Mouse (Mus musculus) liver, adult 2 months (tissue): ENCODE results near the gene Aqp7. TPM values are rescaled to one million over a fixed set of nuclear protein-coding genes. Genes with fewer than 3 reads are reported as not detected.

Experiments
- DNase-seq: peaks from one replicate; pipeline ENCODE4 v3.0.0-alpha.2; 2011; ENCODE audit warnings: low read depth, low spot score; ENCODE audit errors: extremely low read depth
- H3K27ac ChIP-seq: fragments of 200-500 bp; replicated peaks from 2 replicates; pipeline ENCODE4 v1.5.1; 2012; ENCODE audit warnings: low read depth, mild to moderate bottlenecking, control low read depth, inconsistent platforms, low read length; ENCODE audit not compliant: insufficient read depth
- H3K27me3 ChIP-seq: fragments of 200-500 bp; 2 replicates; pipeline ENCODE4 v1.6.1; 2012; ENCODE audit warnings: mild to moderate bottlenecking, moderate library complexity, low read length, inconsistent platforms; ENCODE audit not compliant: control insufficient read depth, insufficient read depth
- H3K36me3 ChIP-seq: fragments of 200-500 bp; 2 replicates; pipeline ENCODE4 v1.6.1; 2012; ENCODE audit warnings: low read length, inconsistent platforms; ENCODE audit not compliant: control insufficient read depth, insufficient read depth
- H3K4me1 ChIP-seq: fragments of 200-500 bp; 2 replicates; pipeline ENCODE4 v1.6.1; 2011; ENCODE audit warnings: low read length; ENCODE audit not compliant: control insufficient read depth, insufficient read depth
- H3K4me3 ChIP-seq: fragments of 200-500 bp; 2 replicates; pipeline ENCODE4 v1.5.1; 2011; ENCODE audit warnings: low read depth, mild to moderate bottlenecking, control low read depth, low read length, moderate library complexity; ENCODE audit not compliant: insufficient read depth
- H3K79me2 ChIP-seq: fragments of 200-500 bp; 2 replicates; pipeline ENCODE4 v1.6.1; 2012; ENCODE audit warnings: inconsistent platforms, mild to moderate bottlenecking, low read length, moderate library complexity; ENCODE audit not compliant: control insufficient read depth, insufficient read depth
- H3K9ac ChIP-seq: fragments of 200-500 bp; 2 replicates; pipeline ENCODE4 v1.6.1; 2012; ENCODE audit warnings: low read depth, mild to moderate bottlenecking, control low read depth, inconsistent platforms, low read length
- CTCF ChIP-seq: fragments of 200-500 bp; IDR thresholded peaks from 2 replicates; pipeline ENCODE4 v1.5.1; 2011; ENCODE audit warnings: low read depth, low read length, control low read depth
- POLR2A ChIP-seq: fragments of 200-500 bp; IDR thresholded peaks from 2 replicates; pipeline ENCODE4 v1.6.1; 2011; ENCODE audit warnings: low read length, control low read depth; ENCODE audit not compliant: insufficient read depth; ENCODE audit errors: extremely low read depth
- WGBS: fragments of 180-500 bp; shearing (Covaris S2); methylation state at CpG from one replicate; pipeline ENCODE4 v1.1.7; 2018; 5-methylcytosine and 5-hydroxymethylcytosine counted together
- polyA plus RNA-seq: library from polyadenylated mRNA; depleted of rRNA; stranded (reverse); fragments of >200 nt; gene quantifications from 2 replicates; pipeline ENCODE4 v1.2.3, GENCODE M21; 2012; rRNA removed
- total RNA-seq: library from RNA; depleted of rRNA; stranded (reverse); fragments of >200 nt; gene quantifications from 2 replicates; pipeline ENCODE4 v1.2.3, GENCODE M21; 2014; rRNA removed

Aqp7 gene
- total RNA-seq = 0.07 and 0.09 TPM in 2 replicates
- 0.04 and 0.26 TPM in 2 replicates for polyA plus RNA-seq

DNA sequence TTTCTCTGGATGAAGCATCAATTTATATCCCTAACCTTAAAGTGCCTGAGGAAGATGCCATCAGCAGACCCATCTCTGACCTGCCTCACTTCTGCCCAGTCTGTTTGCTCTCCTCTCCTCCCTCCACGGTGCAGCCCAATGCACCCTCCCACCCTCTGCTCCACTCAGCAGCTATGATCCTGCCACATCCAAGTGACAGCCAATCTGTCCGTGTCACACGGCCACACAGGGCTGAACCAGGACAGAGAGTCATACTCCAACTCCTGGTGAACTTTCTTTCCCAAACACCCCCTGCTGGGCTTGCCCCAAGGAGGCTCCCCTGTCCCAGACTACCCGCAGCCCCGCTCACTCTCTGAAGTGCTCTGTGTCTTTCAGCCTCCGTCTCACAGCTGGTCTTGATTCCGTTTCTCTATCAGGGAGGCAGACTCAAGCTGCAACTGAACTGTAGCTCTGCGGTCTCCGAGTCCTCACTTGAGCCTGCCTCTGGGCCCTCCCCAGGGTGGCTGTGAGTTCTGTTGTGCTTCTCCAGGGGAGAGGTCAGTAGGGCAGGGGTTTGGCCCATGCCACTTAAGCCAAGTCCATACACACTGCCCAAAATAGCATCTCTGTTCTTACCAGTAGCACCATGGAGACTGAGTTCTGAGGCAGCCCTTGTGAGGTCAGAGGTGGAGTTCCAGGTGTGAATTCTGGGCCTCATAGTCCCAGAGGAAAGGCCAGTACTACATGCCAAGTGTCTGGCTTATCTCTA, at the start of gene Aqp7:
Gene Aqp7 (minus strand): TSS at position 616 of the 748 bp plus-strand sequence.
- no peaks in the 10 kb centered on the region for H3K36me3 ChIP-seq
- H3K79me2 ChIP-seq = no peaks in the 10 kb centered on the region
- no peaks in the 10 kb centered on the region for H3K4me1 ChIP-seq
- H3K27me3 ChIP-seq = no peaks in the 10 kb centered on the region
- TF ChIP-seq POLR2A = no peak
- TF ChIP-seq CTCF = no peak
- no peak within 1 kb of the TSS for H3K9ac ChIP-seq
- H3K27ac ChIP-seq = no peak within 1 kb of the TSS
- 65% methylated on average over 9 of the region's 9 CpGs for WGBS
- no peak for DNase-seq
- H3K4me3 ChIP-seq = no peak within 1 kb of the TSS

DNA sequence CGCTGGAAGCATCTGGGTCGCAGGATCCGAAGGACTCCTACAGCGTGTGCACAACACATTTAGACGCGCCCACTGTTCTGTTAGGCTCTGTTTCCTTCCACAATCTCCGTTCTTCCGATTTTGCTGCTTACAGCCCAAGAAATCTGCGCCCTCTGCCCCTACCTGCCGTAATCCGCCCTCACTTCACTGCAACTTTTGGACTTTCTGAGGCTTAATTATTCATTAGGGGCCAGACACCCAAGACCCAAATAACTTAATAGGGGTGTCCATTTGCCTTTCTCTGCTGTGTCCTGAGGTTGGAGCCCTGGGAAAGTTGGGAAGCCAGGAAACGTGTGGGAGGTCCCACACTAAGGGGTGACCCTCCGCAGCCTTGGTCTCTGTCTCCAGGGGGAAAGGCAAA, 49.4 kb upstream of the Aqp7 start:
- no peak overlapping the region for H3K27ac ChIP-seq
- no peaks in the 10 kb centered on the region for H3K36me3 ChIP-seq
- H3K27me3 ChIP-seq = peaks cover 6% of the 10 kb centered on the region; the same call in 1 of the 2 replicates
- DNase-seq = no peak
- H3K4me1 ChIP-seq = peaks cover 12% of the 10 kb centered on the region
- no peak overlapping the region for H3K4me3 ChIP-seq
- TF ChIP-seq POLR2A (no peak), CTCF (no peak)
- no peak overlapping the region for H3K9ac ChIP-seq
- 83% methylated on average over 13 of the region's 13 CpGs for WGBS
- no peaks in the 10 kb centered on the region for H3K79me2 ChIP-seq

DNA sequence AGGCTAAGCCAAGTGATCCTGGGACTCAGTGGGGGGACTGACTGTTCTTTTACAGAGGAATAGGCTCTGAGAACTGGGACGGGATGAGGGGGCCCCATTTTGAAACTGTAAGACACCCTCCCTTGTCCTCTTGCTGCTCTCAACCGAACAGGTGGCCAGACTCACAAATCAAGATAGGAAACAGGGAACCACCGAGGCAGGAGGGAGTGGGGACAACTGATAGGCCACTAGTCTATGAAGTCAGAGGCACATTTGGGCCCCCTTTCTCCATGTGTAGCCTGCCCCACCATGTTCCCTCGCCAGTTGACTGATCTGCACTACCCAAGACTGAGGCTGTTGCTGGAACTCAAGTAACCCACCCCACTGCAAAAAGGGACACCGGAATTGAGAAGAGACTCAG, 48.9 kb upstream of the Aqp7 start:
- Histone ChIP-seq H3K4me1 (peaks cover 12% of the 10 kb centered on the region), H3K36me3 (no peaks in the 10 kb centered on the region), H3K27me3 (peaks cover 6% of the 10 kb centered on the region; the same call in 1 of the 2 replicates), H3K79me2 (no peaks in the 10 kb centered on the region), H3K4me3 (no peak overlapping the region), H3K27ac (no peak overlapping the region), H3K9ac (no peak overlapping the region)
- DNase-seq = no peak
- WGBS = 87% methylated on average over 5 of the region's 5 CpGs
- no peak for TF ChIP-seq POLR2A
- no peak for TF ChIP-seq CTCF

DNA sequence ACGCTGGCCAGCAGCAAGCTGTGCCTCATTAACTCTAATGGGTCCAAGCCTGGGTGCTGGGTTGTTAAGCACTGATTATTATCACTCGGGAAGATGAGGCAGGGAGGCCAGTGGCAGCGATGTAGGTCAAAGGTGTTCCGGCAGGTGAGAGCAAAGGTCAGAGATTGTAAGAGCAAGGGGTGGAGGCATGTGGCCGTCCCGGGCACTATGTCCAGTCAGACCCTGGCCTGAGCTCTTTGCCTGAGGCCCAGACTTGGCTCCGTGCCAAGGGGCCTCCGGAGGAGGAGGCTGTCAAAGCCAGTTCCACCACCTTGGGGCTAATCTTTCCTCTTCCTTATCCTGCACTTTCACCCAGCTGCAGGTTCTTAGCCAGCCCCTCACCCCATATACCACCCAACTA, 48.2 kb upstream of the Aqp7 start:
- WGBS = 22% methylated on average over 8 of the region's 8 CpGs
- no peak overlapping the region for H3K27ac ChIP-seq

DNA sequence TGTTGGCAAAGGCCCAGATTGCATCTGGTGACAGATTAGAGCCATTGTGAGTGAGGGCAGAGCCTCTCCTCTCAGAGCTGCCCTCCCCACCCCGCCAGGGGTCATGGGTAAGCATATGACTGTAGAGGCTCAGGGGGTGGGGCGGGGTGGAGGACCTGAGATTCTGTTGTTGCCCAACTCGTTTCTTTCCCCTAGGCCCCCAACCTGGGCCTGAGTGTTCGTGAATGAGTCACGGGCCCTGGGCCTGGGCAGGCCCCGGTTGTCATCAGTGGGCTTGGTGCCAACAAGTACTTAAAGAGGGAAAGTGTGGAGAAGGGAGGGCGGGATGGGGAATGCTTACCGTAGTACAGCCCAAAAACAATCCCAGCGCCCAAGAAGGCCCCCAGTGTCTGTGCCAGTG, 46.4 kb upstream of the Aqp7 start:
- no peak for TF ChIP-seq POLR2A
- TF ChIP-seq CTCF = no peak
- Histone ChIP-seq H3K27ac (no peak overlapping the region), H3K36me3 (no peaks in the 10 kb centered on the region), H3K9ac (no peak overlapping the region), H3K79me2 (no peaks in the 10 kb centered on the region), H3K4me1 (peaks cover 12% of the 10 kb centered on the region), H3K27me3 (peaks cover 6% of the 10 kb centered on the region; the same call in 1 of the 2 replicates), H3K4me3 (no peak overlapping the region)
- DNase-seq = no peak
- WGBS = 84% methylated on average over 9 of the region's 9 CpGs

More for the DNA sequence above, 48.2 kb upstream of the Aqp7 start:
- Histone ChIP-seq H3K4me1 (peaks cover 12% of the 10 kb centered on the region), H3K27me3 (peaks cover 6% of the 10 kb centered on the region; the same call in 1 of the 2 replicates), H3K9ac (no peak overlapping the region), H3K79me2 (no peaks in the 10 kb centered on the region), H3K36me3 (no peaks in the 10 kb centered on the region), H3K4me3 (no peak overlapping the region)
- peak; percentile 58 for DNase-seq
- TF ChIP-seq CTCF = no peak
- TF ChIP-seq POLR2A = no peak

DNA sequence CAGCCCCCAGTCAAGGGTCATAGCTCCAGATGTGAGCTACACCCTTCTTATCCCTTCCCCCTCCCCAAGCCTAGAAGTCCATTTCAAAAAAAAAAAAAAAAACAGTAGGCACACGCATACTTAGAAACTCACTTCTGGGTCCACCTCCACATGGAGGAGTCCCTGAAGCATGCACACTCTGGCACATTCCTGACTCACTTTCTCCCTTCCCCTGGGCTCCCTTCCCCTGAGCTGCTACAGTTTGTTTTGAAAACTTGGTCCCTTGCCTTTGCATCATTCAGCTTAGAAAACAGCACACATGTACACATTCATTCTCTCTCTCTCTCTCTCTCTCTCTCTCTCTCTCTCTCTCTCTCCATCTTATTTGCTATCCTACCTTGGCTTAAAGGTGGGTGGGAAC, 45.0 kb upstream of the Aqp7 start:
- Histone ChIP-seq H3K4me1 (peaks cover 9% of the 10 kb centered on the region), H3K27me3 (peaks cover 5% of the 10 kb centered on the region; the same call in 1 of the 2 replicates), H3K79me2 (no peaks in the 10 kb centered on the region), H3K36me3 (no peaks in the 10 kb centered on the region), H3K9ac (no peak overlapping the region), H3K4me3 (no peak overlapping the region), H3K27ac (no peak overlapping the region)
- TF ChIP-seq CTCF (no peak), POLR2A (no peak)
- 84% methylated on average over 1 of the region's 1 CpGs for WGBS
- DNase-seq = no peak
